Mouse (Mus musculus) activated CD4-positive, CD25-positive, alpha-beta regulatory T cell, adult 9 weeks (primary cell): Measurements from ENCODE around the gene Ormdl3. TPM values are rescaled to one million over a fixed set of nuclear protein-coding genes. Genes with fewer than 3 reads are reported as not detected.

Source experiments
- polyA plus RNA-seq: library from polyadenylated mRNA; unstranded; fragments of 100-300 nt; shearing (Covaris generic); gene quantifications from one replicate; pipeline ENCODE4 v1.2.1, GENCODE M21; 2017

The Ormdl3 gene
- polyA plus RNA-seq: 76.1 TPM

DNA sequence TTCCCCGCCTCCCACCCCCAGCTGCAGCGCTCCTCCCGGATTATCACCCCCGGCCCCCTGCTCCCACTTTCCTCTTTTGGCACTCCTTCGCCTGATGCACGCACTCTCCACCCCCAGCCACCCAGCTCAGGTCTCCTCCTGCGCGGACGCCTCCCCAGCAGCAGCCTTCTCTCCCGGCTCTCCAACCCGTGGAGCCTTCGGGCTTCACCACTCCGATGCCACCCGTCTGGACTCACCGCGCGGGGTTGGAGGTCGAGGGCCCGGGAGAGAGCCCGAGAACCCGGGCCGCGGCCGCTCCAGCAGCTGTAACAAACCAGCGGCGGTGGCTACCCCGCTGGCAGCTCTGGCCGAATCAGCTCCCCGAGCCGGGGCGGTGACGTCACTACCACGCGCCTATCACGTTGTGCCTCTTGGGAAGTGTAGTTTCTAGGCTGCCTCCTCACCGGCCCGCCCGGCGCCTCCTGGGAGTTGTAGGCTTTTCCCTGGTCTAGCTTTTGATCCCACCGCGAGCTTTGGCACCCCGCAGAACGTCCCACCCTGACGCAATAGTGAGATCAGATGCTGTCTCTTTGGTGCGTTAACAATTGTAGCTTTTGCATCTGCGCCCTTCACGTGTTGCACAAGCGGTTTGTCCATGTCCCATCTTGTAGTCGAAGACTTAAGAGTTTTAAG, at the start of gene Ormdl3:
Gene Ormdl3, minus strand, starts transcription at position 477 of the 672 bp plus-strand sequence.

DNA sequence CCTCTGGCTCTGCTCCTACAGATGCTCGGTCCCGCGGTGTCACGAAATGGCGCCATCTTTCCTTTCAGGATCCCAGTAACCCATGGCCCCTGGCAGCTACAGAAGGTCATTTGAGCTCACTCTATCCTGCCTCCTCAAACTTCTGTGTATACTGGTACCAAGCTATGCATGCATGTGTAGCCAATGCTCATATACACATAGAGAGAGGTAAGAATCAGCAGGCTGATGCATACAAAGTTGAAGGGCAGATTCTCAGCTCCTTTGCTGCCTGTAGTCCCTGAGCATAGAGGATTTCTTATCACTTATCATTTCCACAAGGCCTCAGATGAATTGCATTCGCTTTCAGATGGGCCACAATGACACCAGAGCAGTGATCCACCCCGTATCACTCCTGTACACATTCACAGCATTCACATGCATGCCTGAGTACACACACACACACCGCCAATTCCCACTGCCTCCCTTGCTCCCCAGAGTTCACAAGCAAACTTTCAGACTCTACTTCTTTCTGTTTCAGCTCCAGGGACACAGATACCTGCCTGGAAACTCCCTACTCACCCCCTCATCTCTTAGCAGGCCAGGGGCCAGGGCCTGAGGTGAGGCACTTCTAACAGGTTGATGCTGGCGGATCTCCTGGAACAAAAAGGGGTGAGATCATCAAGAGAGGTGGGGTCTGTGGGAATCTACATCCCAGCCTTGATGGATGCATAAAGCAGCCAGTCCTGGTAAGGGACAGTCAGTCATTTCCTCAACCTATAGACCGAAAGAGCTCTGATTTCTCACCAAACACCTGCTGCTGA, 38.6 kb upstream of the Ormdl3 start, which contains the start of the genes Gm12355 and Gsdma3:
Gene Gm12355, minus strand, starts transcription at position 51 of the 800 bp plus-strand sequence.
Gene Gsdma3, plus strand, starts transcription at position 750 of the 800 bp plus-strand sequence.

DNA sequence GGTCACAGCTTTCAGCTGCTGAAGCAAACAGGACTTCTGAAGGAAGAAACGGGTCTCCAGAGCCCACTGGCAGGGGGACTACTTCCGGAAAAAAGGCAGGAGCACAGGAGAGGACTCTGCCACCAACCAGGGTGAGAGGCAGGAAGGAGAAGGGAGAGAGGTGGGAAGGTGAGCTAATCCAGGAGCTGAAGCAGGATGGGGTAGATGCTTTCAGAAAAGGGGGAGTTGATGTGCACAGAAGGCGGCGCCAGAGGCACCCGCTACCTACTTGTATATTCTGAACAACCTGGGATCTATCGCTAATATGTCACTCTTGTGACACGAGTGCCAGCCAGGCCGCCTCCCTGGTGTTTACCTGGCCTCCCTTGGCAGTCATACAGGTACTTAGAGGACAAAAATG, 10.8 kb upstream of the Ormdl3 start, which contains the start of gene Lrrc3c:
Gene Lrrc3c, plus strand, starts transcription at position 301 of the 400 bp plus-strand sequence.

DNA sequence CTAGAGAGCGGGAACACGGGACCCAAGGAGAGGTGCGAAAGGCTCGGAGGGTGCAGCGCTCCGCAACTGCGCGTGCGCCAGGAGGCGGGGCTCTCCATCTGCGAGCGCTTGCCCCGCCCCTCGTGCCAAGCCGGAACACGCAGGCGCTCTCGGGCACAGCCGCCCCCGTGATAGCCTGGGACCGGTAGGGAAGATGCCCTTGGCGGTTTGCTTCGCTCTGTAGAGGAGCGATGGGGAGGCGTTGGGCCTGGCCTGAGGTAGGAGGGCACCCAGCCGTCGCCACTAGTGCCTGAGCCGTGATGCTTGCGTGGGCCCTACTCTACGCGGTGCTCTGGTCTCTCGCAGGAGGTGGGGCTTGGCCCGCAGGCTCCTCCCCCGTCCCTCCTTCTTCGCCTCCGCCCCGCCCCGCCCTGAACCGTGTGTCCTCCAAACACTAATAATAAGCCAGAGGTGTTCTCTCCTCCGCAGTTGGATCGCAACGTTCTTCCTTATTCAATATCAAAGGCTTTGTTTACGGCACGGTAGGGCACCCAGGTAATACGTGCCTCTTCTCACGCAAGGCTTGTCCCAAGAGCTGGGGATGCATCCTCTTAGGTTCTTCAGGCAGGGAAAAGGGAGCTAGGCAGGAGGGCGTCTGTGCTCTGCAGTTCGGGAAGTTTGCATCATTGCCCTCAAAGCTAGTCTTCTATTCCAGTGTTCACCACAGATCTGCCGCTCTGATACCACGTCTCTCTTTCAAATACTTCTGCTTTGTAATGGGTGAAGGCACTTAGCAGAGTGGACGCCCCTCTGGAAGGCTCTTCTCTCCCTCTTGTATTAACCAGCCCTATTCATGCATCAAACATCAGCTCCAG, 36.0 kb downstream of the Ormdl3 start, which contains the start of gene Zpbp2:
Gene Zpbp2, plus strand, starts transcription at position 123 of the 854 bp plus-strand sequence.

GRCm38 (mm10) chr11:98545711-98546231, 41.4 kb downstream of the Ormdl3 start, which contains the start of gene Ikzf3:
Gene Ikzf3, minus strand, starts transcription at chr11:98546031.

Other genes starting within 250 kb of the Ormdl3 start
- gene Ppp1r1b, start 239.0 kb downstream of the Ormdl3 start, polyA plus RNA-seq: not detected
- gene Stard3, start 229.0 kb downstream of the Ormdl3 start, polyA plus RNA-seq: 84.3 TPM
- 0.29 TPM for gene Tcap, start 203.6 kb downstream of the Ormdl3 start, polyA plus RNA-seq
- not detected for gene Pnmt, start 200.9 kb downstream of the Ormdl3 start, polyA plus RNA-seq
- gene Pgap3, start 186.9 kb downstream of the Ormdl3 start, polyA plus RNA-seq: 12.4 TPM
- 0.26 TPM for gene Erbb2, start 174.9 kb downstream of the Ormdl3 start, polyA plus RNA-seq
- 195 TPM for gene Mien1, start 148.4 kb downstream of the Ormdl3 start, polyA plus RNA-seq
- 10.5 TPM for gene Grb7, start 141.0 kb downstream of the Ormdl3 start, polyA plus RNA-seq
- 91.8 TPM for gene Ikzf3, start 41.3 kb downstream of the Ormdl3 start, polyA plus RNA-seq
- 5.0 TPM for gene Zpbp2, start 36.3 kb downstream of the Ormdl3 start, polyA plus RNA-seq
- not detected for gene Lrrc3c, start 10.9 kb upstream of the Ormdl3 start, polyA plus RNA-seq
- 4.8 TPM for gene Gm12355, start 38.3 kb upstream of the Ormdl3 start, polyA plus RNA-seq
- gene Gsdma3, start 39.0 kb upstream of the Ormdl3 start, polyA plus RNA-seq: not detected
- gene Gsdma2, start 59.4 kb upstream of the Ormdl3 start, polyA plus RNA-seq: 0.31 TPM
- gene Gsdma, start 77.0 kb upstream of the Ormdl3 start, polyA plus RNA-seq: not detected
- 96.4 TPM for gene Psmd3, start 95.2 kb upstream of the Ormdl3 start, polyA plus RNA-seq
- not detected for gene Csf3, start 113.9 kb upstream of the Ormdl3 start, polyA plus RNA-seq
- gene Med24, start 142.1 kb upstream of the Ormdl3 start, polyA plus RNA-seq: 71.9 TPM
- 4.4 TPM for gene Thra, start 153.3 kb upstream of the Ormdl3 start, polyA plus RNA-seq
- 6.5 TPM for gene Nr1d1, start 188.0 kb upstream of the Ormdl3 start, polyA plus RNA-seq
- 13.2 TPM for gene Msl1, start 208.1 kb upstream of the Ormdl3 start, polyA plus RNA-seq
- 13.3 TPM for gene Casc3, start 217.5 kb upstream of the Ormdl3 start, polyA plus RNA-seq
- gene Rapgefl1, start 249.4 kb upstream of the Ormdl3 start, polyA plus RNA-seq: 0.34 TPM